Mouse (Mus musculus): ENCODE results near the gene Tmem233. TPM values are rescaled to one million over a fixed set of nuclear protein-coding genes. Genes with fewer than 3 reads are reported as not detected.

The Tmem233 gene
- not detected for total RNA-seq (2021)

GRCm38 (mm10) chr5:116083081-116083480 is at the start of gene Tmem233:
Tmem233 (minus strand) TSS chr5:116083244.
- intact Hi-C loops (cut with DNase I) = no loop called here
- DNase-seq = peak; percentile 4

DNA sequence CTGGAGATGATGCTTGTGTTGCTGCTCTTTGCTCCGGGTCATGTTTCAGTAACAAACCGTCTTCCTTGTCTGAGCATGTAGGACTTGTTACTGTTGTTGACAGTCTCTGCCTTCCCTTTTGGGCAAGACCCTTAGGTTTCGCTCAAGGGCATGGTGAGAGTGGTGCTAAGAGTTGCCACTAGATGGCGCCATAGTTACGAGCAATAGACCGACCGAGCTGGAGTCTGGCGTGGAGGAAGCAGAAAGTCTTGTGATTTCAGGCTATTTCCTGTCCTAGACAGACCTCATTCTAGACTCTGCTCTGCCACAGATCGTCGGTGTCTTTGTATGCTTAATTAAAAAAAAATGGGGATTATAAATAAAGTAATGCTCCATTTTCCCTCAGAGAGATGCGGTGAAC is 40.3 kb upstream of the Tmem233 start:
- DNase-seq = peak; percentile 83
- intact Hi-C loops (cut with DNase I) = loop anchor here (2.0 to 10.0 kb wide), 4 partner anchors 351 to 967 kb away; partner anchors contain the start of gene Srrm4

DNA sequence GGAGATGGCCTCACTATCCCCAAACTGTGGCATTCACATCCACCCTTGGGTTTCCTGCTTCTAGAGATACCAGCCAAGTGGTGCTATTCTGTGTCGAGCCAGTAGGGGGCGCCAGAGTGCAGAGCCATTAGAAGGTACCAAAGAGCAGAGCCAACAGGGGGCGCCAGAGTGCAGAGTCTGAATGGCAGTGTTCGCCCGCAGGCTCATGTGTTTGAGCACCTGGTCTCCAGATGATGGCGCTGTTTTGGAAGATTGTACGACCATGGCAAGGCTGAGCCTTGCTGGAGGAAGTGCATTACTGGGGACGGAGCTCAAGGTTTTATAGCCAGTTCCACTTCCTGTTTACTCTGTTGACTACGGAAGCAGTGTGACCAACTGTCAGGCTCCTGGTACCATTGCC is 33.5 kb upstream of the Tmem233 start:
- intact Hi-C loops (cut with DNase I) = no loop called here

GRCm38 (mm10) chr5:116116110-116116509 is 33.1 kb upstream of the Tmem233 start:
- intact Hi-C loops (cut with DNase I) = no loop called here
- DNase-seq = no peak

More for the DNA sequence above, 33.5 kb upstream of the Tmem233 start:
- DNase-seq = peak; percentile 64

GRCm38 (mm10) chr5:116115071-116115834 is 32.2 kb upstream of the Tmem233 start:
- intact Hi-C loops (cut with DNase I) = no loop called here
- DNase-seq = peak; percentile 83

DNA sequence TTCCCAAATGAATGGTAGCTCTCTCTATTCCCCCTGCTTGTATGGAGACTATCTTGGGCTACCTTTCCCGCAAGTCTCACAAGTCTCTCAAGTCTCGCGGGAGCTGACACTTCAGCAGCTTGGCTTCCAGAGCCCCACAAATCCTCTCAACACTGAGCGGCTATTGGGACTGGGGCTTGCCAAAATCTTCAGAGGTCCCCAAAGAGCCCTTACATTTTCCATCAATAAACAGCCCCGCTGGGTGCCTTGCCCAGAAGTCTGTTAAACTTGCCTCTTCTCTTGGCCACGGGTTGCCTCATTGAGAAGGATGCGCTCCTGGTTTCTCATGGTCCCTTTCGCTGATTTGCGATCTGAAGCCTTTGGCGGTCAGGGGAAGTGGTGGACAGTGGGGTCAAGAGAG is 25.6 kb upstream of the Tmem233 start:
- no peak for DNase-seq
- intact Hi-C loops (cut with DNase I) = no loop called here

GRCm38 (mm10) chr5:116084231-116084630 is 1.2 kb upstream of the Tmem233 start:
- intact Hi-C loops (cut with DNase I) = no loop called here
- no peak for DNase-seq

DNA sequence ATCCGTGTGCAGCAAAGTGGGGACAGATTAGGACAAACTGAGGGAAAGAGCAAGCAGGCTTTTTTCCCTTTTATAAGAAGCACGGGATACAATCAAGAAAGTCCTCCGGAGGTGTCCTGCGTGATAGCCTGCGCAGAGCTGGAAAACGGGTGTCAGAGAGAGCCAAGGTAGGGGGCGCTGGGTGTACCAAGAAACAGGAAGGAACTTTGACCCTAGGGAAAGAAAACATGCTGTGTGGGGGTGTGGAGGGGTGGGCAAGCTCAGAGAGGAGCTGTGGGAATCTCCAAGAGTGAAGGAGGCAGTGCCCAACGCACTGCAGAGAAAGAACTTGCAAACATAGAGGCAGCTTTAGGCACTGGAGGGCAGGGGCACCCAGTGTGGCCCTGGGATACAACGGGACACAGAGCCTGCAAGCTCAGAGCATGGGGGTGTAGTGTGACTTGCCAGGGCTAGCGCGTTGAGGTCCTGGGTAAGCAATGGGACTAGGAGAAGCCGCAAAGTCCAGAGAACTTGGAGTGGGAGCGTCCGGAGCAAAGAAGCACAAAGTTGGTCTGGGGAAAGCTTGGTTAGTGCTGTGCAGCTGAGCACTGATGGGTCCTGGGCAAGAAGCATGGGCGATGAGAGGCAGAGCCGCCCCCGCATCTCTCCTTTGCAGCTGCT is 673 bp downstream of the Tmem233 start:
- intact Hi-C loops (cut with DNase I) = no loop called here

DNA sequence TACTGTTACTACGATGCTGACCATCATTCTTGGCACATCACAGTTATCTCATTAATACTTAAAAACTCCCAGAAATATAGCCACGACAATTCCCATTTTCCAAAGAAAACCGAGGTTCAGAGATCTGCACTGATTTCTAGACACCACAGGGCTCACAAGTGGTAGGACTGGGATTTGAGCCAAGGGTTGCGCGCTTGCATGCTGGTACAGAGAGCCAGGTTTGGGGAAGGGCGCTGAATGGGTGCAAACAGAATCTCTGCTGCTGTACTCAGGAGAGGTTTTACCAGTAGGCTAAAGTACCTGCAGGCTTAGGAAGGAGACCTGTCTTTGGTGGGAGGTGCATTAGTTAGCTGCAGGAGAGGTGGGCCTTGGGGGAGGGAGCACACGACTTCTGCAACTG is 1.4 kb downstream of the Tmem233 start:
- no peak for DNase-seq

More for the DNA sequence above, 673 bp downstream of the Tmem233 start:
- DNase-seq = no peak

DNA sequence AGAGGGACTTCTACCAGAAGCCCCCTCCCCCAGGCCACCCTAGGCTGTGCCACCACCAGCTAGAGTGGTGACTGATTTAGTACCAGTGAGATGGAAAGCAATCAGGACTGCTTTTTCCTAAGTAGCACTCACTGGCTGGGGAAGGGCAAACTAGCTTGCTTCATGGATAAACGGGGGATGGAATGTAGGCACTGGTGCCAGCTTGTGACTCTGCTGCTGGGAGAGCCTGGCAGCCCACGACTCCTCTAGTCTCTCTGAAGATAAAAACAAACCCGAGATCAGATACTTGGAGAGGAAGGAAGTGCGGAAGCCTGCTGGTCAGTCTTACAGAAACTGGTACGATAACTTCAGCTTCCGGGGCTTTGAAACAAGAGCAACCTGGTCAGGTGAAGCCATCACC is 2.3 kb downstream of the Tmem233 start:
- intact Hi-C loops (cut with DNase I) = no loop called here
- no peak for DNase-seq

More for the DNA sequence above, 1.4 kb downstream of the Tmem233 start:
- intact Hi-C loops (cut with DNase I) = no loop called here

GRCm38 (mm10) chr5:116069618-116070017 is 13.4 kb downstream of the Tmem233 start:
- DNase-seq = no peak
- intact Hi-C loops (cut with DNase I) = no loop called here

DNA sequence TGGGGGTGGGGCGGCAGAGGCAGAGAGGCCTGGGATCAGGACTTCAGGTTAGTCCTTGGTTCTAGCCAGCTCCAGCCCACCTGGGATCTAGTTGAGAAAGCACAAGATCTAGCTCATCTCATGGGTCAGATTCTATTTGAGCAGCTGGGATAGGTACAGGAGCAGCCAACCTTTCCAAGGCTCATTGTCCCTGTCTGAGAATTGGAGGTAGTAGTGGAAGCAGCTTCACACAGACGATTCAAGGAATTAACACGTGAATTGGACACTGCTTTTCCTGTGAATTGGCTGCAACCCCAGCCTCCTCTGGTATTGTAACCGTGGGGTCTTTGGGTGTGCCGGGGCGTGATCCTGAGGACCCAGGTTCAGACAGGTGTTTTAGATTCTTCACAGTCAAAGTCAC is 30.2 kb downstream of the Tmem233 start:
- intact Hi-C loops (cut with DNase I) = no loop called here
- no peak for DNase-seq

GRCm38 (mm10) chr5:116052171-116052570 is 30.9 kb downstream of the Tmem233 start:
- intact Hi-C loops (cut with DNase I) = no loop called here
- DNase-seq = no peak

DNA sequence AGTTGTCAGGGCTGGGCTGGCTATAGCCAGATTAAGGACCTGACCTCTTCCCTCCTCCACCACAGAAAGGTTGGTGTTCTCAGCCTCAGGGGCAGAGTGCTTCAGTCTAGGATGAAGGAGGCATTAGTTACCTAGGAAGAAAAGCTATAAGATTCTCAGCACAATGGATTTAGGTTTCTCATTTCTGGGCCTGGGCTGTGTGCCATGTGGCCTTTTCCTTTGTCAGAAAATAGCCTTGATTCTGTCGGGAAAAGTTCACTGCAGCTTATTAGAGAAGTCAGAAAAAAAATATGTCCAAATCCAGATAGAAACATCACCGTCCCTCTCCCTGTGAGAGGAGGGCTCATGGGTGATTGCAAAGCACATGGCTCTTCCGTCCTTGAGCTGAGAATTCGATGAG is 33.2 kb downstream of the Tmem233 start:
- no peak for DNase-seq
- intact Hi-C loops (cut with DNase I) = no loop called here

DNA sequence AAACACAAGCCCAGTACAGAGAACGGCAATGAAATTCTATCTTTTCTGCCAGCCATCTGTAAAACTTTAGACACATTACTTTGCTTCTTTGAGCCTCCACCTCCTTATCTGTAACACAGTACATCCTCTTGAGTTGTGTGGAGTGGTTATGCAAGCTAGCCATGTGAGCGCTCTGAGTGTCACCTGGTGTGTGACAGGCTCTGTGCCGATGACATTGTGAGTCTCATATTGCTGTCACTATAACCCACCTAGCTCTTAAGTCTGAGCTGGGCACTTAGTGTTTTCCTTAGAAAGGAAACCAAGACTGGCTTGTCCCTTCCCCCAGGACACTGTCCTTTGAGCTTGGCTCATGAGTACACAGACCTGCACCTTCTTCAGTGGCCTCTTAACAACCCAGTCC is 34.7 kb downstream of the Tmem233 start:
- no peak for DNase-seq
- intact Hi-C loops (cut with DNase I) = no loop called here

- intact Hi-C loops (cut with DNase I) = no loop called here
- no peak for DNase-seq
Measured at GRCm38 (mm10) chr5:116046246-116046645, 36.8 kb downstream of the Tmem233 start.

GRCm38 (mm10) chr5:116045581-116045980 is 37.5 kb downstream of the Tmem233 start:
- DNase-seq = no peak
- intact Hi-C loops (cut with DNase I) = no loop called here

- intact Hi-C loops (cut with DNase I) = no loop called here
- no peak for DNase-seq
Measured at GRCm38 (mm10) chr5:116042241-116042640, 40.8 kb downstream of the Tmem233 start.

GRCm38 (mm10) chr5:116039706-116040105 is 43.3 kb downstream of the Tmem233 start:
- intact Hi-C loops (cut with DNase I) = no loop called here
- no peak for DNase-seq

- DNase-seq = no peak
- intact Hi-C loops (cut with DNase I) = no loop called here
Measured at GRCm38 (mm10) chr5:116037731-116038130, 45.3 kb downstream of the Tmem233 start.

DNA sequence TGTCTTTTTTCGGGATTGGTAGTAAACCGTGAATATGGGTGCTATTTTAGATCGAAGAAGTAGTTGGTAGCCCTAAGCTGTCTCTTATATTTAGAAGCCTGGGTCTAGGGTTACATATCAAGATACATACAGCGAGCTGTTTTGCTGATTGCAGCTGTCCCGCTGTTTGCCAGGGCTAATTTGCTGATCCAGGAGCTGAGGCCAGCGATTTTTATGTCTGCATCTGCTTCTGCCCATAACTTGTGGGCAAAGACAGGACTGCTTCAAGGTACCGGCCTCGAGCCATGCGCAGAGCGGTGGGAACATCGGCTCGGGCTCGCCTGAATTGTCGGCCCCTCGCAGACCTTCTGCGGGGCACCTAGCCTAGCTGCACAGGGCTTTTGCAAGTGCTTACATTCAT is 46.6 kb downstream of the Tmem233 start:
- no peak for DNase-seq
- intact Hi-C loops (cut with DNase I) = no loop called here

- DNase-seq = peak; percentile 71
- intact Hi-C loops (cut with DNase I) = loop anchor here (5.0 kb wide), 1 partner anchor 1061 kb away; no protein-coding TSS in a partner anchor
Measured at GRCm38 (mm10) chr5:116031190-116031577, 51.9 kb downstream of the Tmem233 start.
